Mouse (Mus musculus) MEL (cell line): Measurements from ENCODE around the gene Farsa. TPM values are rescaled to one million over a fixed set of nuclear protein-coding genes. Genes with fewer than 3 reads are reported as not detected.

ENCODE experiments used
- DNase-seq: peaks from one replicate; pipeline ENCODE4 v3.0.0; 2011; ENCODE audit warnings: low read depth, low spot score
- H3K27ac ChIP-seq: 2 replicates; pipeline ENCODE4 v1.5.1; 2012; ENCODE audit warnings: low read depth, mild to moderate bottlenecking, control low read depth, low read length, moderate library complexity; ENCODE audit not compliant: control insufficient read depth
- H3K27me3 ChIP-seq, 2 experiments: fragments of 150-350 bp in 1 of 2; sonication (generic) in 1 of 2; 2 replicates each; pipeline ENCODE4 v1.6.1; 2012; ENCODE audit warnings: low read length in 2 of 2, mild to moderate bottlenecking in 2 of 2, improper control_type of control experiment in 1 of 2, moderate library complexity in 1 of 2; ENCODE audit not compliant: insufficient read depth in 2 of 2, control insufficient read depth in 1 of 2
- H3K36me3 ChIP-seq, 2 experiments: 2 replicates each; pipeline ENCODE4 v1.6.1; 2012 to 2014; ENCODE audit warnings: low read length in 2 of 2, improper control_type of control experiment in 1 of 2, inconsistent platforms in 1 of 2, mild to moderate bottlenecking in 1 of 2; ENCODE audit not compliant: insufficient read depth in 2 of 2, control insufficient read depth in 1 of 2
- H3K4me1 ChIP-seq, 2 experiments: fragments of 150-350 bp in 1 of 2; sonication (generic) in 1 of 2; 2 replicates each; pipeline ENCODE4 v1.6.1; 2012; ENCODE audit warnings: low read length in 2 of 2, improper control_type of control experiment in 1 of 2, mild to moderate bottlenecking in 1 of 2; ENCODE audit not compliant: insufficient read depth in 2 of 2, control insufficient read depth in 1 of 2
- H3K4me3 ChIP-seq, 2 experiments: fragments of 150-350 bp in 1 of 2; sonication (generic) in 1 of 2; 2 replicates each; pipeline ENCODE4 v1.5.1; 2012; ENCODE audit warnings: low read depth in 2 of 2, low read length in 2 of 2, mild to moderate bottlenecking in 2 of 2, moderate library complexity in 2 of 2, control low read depth in 1 of 2, improper control_type of control experiment in 1 of 2; ENCODE audit not compliant: control insufficient read depth in 1 of 2, insufficient read depth in 1 of 2
- H3K79me2 ChIP-seq: 2 replicates; pipeline ENCODE4 v1.6.1; 2012; ENCODE audit warnings: mild to moderate bottlenecking, low read length, moderate library complexity; ENCODE audit not compliant: control insufficient read depth, poor library complexity, insufficient read depth
- H3K9ac ChIP-seq: 2 replicates; pipeline ENCODE4 v1.6.1; 2012; ENCODE audit warnings: low read depth, mild to moderate bottlenecking, control low read depth, low read length, moderate library complexity; ENCODE audit not compliant: control insufficient read depth, poor library complexity, severe bottlenecking
- H3K9me3 ChIP-seq: fragments of 150-350 bp; sonication (generic); replicated peaks from 2 replicates; pipeline ENCODE4 v1.6.1; 2012; ENCODE audit warnings: mild to moderate bottlenecking, low read length, improper control_type of control experiment, moderate library complexity; ENCODE audit not compliant: insufficient read depth
- CHD1 ChIP-seq: IDR thresholded peaks from 2 replicates; pipeline ENCODE4 v1.6.1; 2012; ENCODE audit warnings: low read depth, mild to moderate bottlenecking, inconsistent platforms, low read length, improper control_type of control experiment
- CHD2 ChIP-seq: IDR thresholded peaks from 2 replicates; pipeline ENCODE4 v1.6.1; 2011; ENCODE audit warnings: low read length, improper control_type of control experiment
- E2F4 ChIP-seq: IDR thresholded peaks from 2 replicates; pipeline ENCODE4 v1.6.1; 2011; ENCODE audit warnings: low read depth, low read length, improper control_type of control experiment, borderline replicate concordance
- EP300 ChIP-seq, 2 experiments: IDR thresholded peaks; 2 replicates each; pipeline ENCODE4 v1.6.1; 2011; ENCODE audit warnings: improper control_type of control experiment in 2 of 2, low read length in 2 of 2, low read depth in 1 of 2, mild to moderate bottlenecking in 1 of 2
- ETS1 ChIP-seq: IDR thresholded peaks from 2 replicates; pipeline ENCODE4 v1.6.1; 2012; ENCODE audit warnings: low read depth, mild to moderate bottlenecking, inconsistent platforms, low read length, improper control_type of control experiment, moderate library complexity
- GABPA ChIP-seq: IDR thresholded peaks from 2 replicates; pipeline ENCODE4 v1.6.1; 2012; ENCODE audit warnings: low read depth, mild to moderate bottlenecking, inconsistent platforms, low read length, improper control_type of control experiment, moderate library complexity
- GATA1 ChIP-seq: IDR thresholded peaks from 2 replicates; pipeline ENCODE4 v1.6.1; 2011; ENCODE audit warnings: low read depth, low read length, improper control_type of control experiment
- JUND ChIP-seq: IDR thresholded peaks from 2 replicates; pipeline ENCODE4 v1.6.1; 2011; ENCODE audit warnings: low read depth, mild to moderate bottlenecking, improper control_type of control experiment, low read length
- KAT2A ChIP-seq: conservative IDR thresholded peaks from 2 replicates; pipeline ENCODE4 v1.6.1; 2012; ENCODE audit warnings: low read depth, low read length, improper control_type of control experiment, inconsistent platforms
- MAFK ChIP-seq: IDR thresholded peaks from 2 replicates; pipeline ENCODE4 v1.6.1; 2011; ENCODE audit warnings: low read depth, mild to moderate bottlenecking, low read length, improper control_type of control experiment, borderline replicate concordance
- MAX ChIP-seq: IDR thresholded peaks from 2 replicates; pipeline ENCODE4 v1.6.1; 2011; ENCODE audit warnings: low read length, improper control_type of control experiment
- MAZ ChIP-seq: IDR thresholded peaks from 2 replicates; pipeline ENCODE4 v1.6.1; 2012; ENCODE audit warnings: low read depth, mild to moderate bottlenecking, inconsistent platforms, low read length, improper control_type of control experiment
- MXI1 ChIP-seq: IDR thresholded peaks from 2 replicates; pipeline ENCODE4 v1.6.1; 2011; ENCODE audit warnings: mild to moderate bottlenecking, low read depth, low read length, improper control_type of control experiment
- MYC ChIP-seq: IDR thresholded peaks from 2 replicates; pipeline ENCODE4 v1.6.1; 2011; ENCODE audit warnings: low read depth, mild to moderate bottlenecking, low read length, improper control_type of control experiment, moderate library complexity
- NELFE ChIP-seq: IDR thresholded peaks from 2 replicates; pipeline ENCODE4 v1.6.1; 2011; ENCODE audit warnings: low read depth, low read length, improper control_type of control experiment
- POLR2AphosphoS5 ChIP-seq: IDR thresholded peaks from 2 replicates; pipeline ENCODE4 v1.6.1; 2012; ENCODE audit warnings: low read depth, borderline replicate concordance, mild to moderate bottlenecking, inconsistent platforms, low read length, moderate library complexity, mixed read lengths
- RCOR1 ChIP-seq: IDR thresholded peaks from 2 replicates; pipeline ENCODE4 v1.6.1; 2012; ENCODE audit warnings: low read depth, mild to moderate bottlenecking, inconsistent platforms, low read length, improper control_type of control experiment
- SIN3A ChIP-seq: IDR thresholded peaks from 2 replicates; pipeline ENCODE4 v1.6.1; 2012; ENCODE audit warnings: low read length, improper control_type of control experiment, inconsistent platforms
- SMC3 ChIP-seq: IDR thresholded peaks from 2 replicates; pipeline ENCODE4 v1.6.1; 2011; ENCODE audit warnings: low read depth, low read length, improper control_type of control experiment
- TCF12 ChIP-seq: IDR thresholded peaks from 2 replicates; pipeline ENCODE4 v1.6.1; 2014; ENCODE audit warnings: low read depth, mild to moderate bottlenecking, inconsistent platforms, low read length, improper control_type of control experiment, moderate library complexity
- UBTF ChIP-seq: IDR thresholded peaks from 2 replicates; pipeline ENCODE4 v1.6.1; 2012; ENCODE audit warnings: low read depth, mild to moderate bottlenecking, inconsistent platforms, low read length, improper control_type of control experiment, moderate library complexity, borderline replicate concordance; ENCODE audit not compliant: insufficient read depth
- USF1 ChIP-seq: IDR thresholded peaks from 2 replicates; pipeline ENCODE4 v1.6.1; 2014; ENCODE audit warnings: low read depth, mild to moderate bottlenecking, inconsistent platforms, low read length, improper control_type of control experiment, moderate library complexity
- USF2 ChIP-seq, 2 experiments: IDR thresholded peaks; 2 replicates each; pipeline ENCODE4 v1.6.1; 2011 to 2012; ENCODE audit warnings: improper control_type of control experiment in 2 of 2, low read length in 2 of 2, borderline replicate concordance in 1 of 2, inconsistent platforms in 1 of 2, low read depth in 1 of 2, mild to moderate bottlenecking in 1 of 2; ENCODE audit not compliant: insufficient read depth in 1 of 2
- ZC3H11A ChIP-seq: IDR thresholded peaks from 2 replicates; pipeline ENCODE4 v1.6.1; 2012; ENCODE audit warnings: low read depth, mild to moderate bottlenecking, inconsistent platforms, low read length, improper control_type of control experiment
- ZMIZ1 ChIP-seq: IDR thresholded peaks from 2 replicates; pipeline ENCODE4 v1.6.1; 2012; ENCODE audit warnings: low read depth, mild to moderate bottlenecking, inconsistent platforms, low read length, improper control_type of control experiment, moderate library complexity
- polyA plus RNA-seq, 2 experiments: library from polyadenylated mRNA; stranded (reverse) in 1 of 2; unstranded in 1 of 2; fragments of >175 nt in 1 of 2; fragments of >200 nt in 1 of 2; gene quantifications; 2 replicates each; pipeline versions ENCODE4 v1.2.1 to v1.2.4; 2012; ENCODE audit warnings: low replicate concordance in 2 of 2, low read depth in 1 of 2; ENCODE audit not compliant: insufficient read length in 2 of 2, insufficient read depth in 1 of 2, missing spikeins in 1 of 2
- total RNA-seq: library from RNA; depleted of rRNA; stranded (reverse); fragments of 300-350 nt; gene quantifications from 2 replicates; pipeline ENCODE4 v1.2.3, GENCODE M21; 2012

Farsa gene
- total and polyA plus RNA-seq, 3 experiments, result 152 to 295 (median 245) TPM

DNA sequence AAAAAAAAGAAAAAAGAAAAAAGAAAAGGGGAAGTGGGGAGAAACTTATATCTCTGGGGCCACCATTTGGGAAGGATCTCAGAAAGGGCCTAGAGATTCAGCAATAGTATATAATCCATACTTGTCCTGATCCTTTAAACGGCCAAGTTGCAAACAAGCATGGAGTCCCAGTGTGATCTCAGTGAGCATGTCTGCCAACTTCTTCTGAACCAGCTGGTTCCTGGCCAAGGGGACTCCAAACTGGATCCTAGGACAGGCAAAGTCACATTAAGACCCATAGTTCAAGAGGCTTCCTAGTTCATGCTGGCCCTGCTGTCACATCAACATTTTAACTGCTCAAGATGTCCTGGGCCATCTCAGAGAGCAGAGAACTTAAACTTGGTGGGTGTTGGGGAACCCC is 32.4 kb downstream of the Farsa start:
- no peak overlapping the region for H3K27ac ChIP-seq
- H3K9me3 ChIP-seq, result no peaks in the 10 kb centered on the region
- DNase-seq, result peak; percentile 34
- no peak overlapping the region for H3K4me3 ChIP-seq
- H3K27me3 ChIP-seq, result no peaks in the 10 kb centered on the region
- peaks cover 0 to 15% of the 10 kb centered on the region in 2 experiments; a peak in 3 of 4 replicates for H3K4me1 ChIP-seq
- peaks cover 4% of the 10 kb centered on the region; the same call in 1 of the 2 replicates for H3K79me2 ChIP-seq
- peaks cover 4 to 8% of the 10 kb centered on the region in 2 experiments for H3K36me3 ChIP-seq
- no peak overlapping the region for H3K9ac ChIP-seq
- TF ChIP-seq SIN3A (no peak), ZC3H11A (no peak), USF1 (no peak), KAT2A (no peak), GABPA (no peak), MAFK (no peak), POLR2AphosphoS5 (no peak), SMC3 (no peak), TCF12 (no peak), ZMIZ1 (no peak), UBTF (no peak), MAX (no peak), EP300 (IDR thresholded peaks at IDR 0.05; ENCODE audit: low read depth in 1 of 2, low read length in 2 of 2) (no peak), USF2 (IDR thresholded peaks at IDR 0.05; ENCODE audit: borderline replicate concordance in 1 of 2, insufficient read depth in 1 of 2, low read depth in 1 of 2, low read length in 2 of 2) (no peak), JUND (no peak), CHD2 (no peak)
- TF ChIP-seq, all 39 proteins: peak for 0

DNA sequence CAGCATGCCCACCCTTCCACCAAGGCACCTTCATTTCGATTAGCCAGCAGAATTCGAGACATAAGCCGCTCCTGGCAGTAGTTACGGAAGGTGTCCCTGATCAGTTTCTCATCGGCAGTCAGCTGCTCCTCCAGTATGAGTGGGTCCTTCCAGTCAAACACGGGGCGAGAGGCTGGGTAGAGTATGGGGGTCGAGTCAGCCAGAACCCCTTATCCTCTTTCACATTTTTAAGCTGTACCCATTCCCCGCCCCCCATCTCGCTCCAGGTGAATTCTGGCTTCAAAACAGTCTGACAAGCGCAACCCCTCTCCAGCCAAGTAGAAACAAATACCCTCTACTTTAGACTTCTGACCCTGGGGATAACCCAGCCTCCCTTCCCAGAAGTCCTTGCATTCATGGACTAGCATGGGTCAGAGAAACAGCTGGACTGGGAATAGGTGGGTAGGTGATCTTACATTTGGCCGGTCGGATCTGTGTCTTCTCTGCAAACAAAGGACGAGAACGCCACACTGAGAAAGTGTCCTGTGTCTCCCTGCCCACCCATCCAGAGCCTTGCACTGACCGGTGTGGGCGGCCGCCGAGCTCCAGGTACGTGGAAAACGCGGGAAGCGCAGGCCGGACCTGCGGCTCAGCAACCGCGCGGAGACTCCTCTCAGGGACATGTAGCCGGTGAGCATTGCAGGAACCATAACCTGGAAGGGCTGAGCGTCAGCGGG is 36.4 kb downstream of the Farsa start:
- Histone ChIP-seq H3K36me3 (peaks cover under 1 to 18% of the 10 kb centered on the region in 2 experiments), H3K79me2 (peaks cover 4% of the 10 kb centered on the region; the same call in 1 of the 2 replicates), H3K27ac (peak overlapping the region; percentile 18; the same call in 1 of the 2 replicates), H3K9me3 (no peaks in the 10 kb centered on the region), H3K9ac (peak overlapping the region; percentile 72), H3K4me3 (peak overlapping the region; percentile 55 to 76), H3K27me3 (no peaks in the 10 kb centered on the region), H3K4me1 (peaks cover 10 to 31% of the 10 kb centered on the region in 2 experiments)
- DNase-seq, result peak; percentile 35
- no peak for TF ChIP-seq JUND
- peak; percentile 8; the same call in 1 of the 2 replicates for TF ChIP-seq MXI1
- TF ChIP-seq MYC, result no peak
- TF ChIP-seq MAZ, result no peak
- TF ChIP-seq MAX, result peak; percentile 41; the same call in 1 of the 2 replicates
- peak; percentile 59 for TF ChIP-seq ETS1
- no peak for TF ChIP-seq RCOR1
- no peak for TF ChIP-seq E2F4
- TF ChIP-seq ZMIZ1, result no peak
- TF ChIP-seq CHD1, result 0 out of 2 replicates have a peak, but pooled peaks have one; percentile 75
- TF ChIP-seq GATA1, result 0 out of 2 replicates have a peak, but pooled peaks have one; percentile 30
- 0 out of 2 replicates have a peak, but pooled peaks have one; percentile 2 for TF ChIP-seq NELFE
